22 mouse cellular contexts compared by ENCODE assay signal in genomic region chr13:91890031-91890619, GRCm38 (mm10). TPM values are rescaled to one million over a fixed set of nuclear protein-coding genes. Genes with fewer than 3 reads are reported as not detected.
DNase-seq lines count a peak whose midpoint lies in the region; ATAC-seq and TF ChIP-seq lines count a peak whose summit lies in the region.
"Had no signal": no experiment of that assay in that cellular context is flagged by ENCODE, and none has a peak within 500 bp of the region (broad histone marks: within the 10 kb centered on the region; RNA-seq: fewer than 3 reads in every experiment).

No protein-coding gene starts in this region.

- H3K4me2 ChIP-seq in hindbrain, postnatal 0 days (ENCODE audit: low read depth, low read length) = no peak overlapping the region
- no peak overlapping the region for H3K4me2 ChIP-seq in hindbrain, embryonic 11.5 days (replicated peaks; ENCODE audit: low read depth, low read length)
- no peak overlapping the region for H3K4me2 ChIP-seq in forebrain, embryonic 13.5 days
- H3K4me2 ChIP-seq: embryonic facial prominence, embryonic 12.5 days; heart, embryonic 13.5 days had no signal

- no peak overlapping the region for H3K9ac ChIP-seq in hindbrain, postnatal 0 days (replicated peaks; ENCODE audit: low read length)
- no peak overlapping the region for H3K9ac ChIP-seq in hindbrain, embryonic 11.5 days (ENCODE audit: low read depth, low read length)
- H3K9ac ChIP-seq in forebrain, embryonic 13.5 days = no peak overlapping the region
- H3K9ac ChIP-seq: embryonic facial prominence, embryonic 12.5 days; heart, embryonic 13.5 days had no signal

- H3K36me3 ChIP-seq in hindbrain, postnatal 0 days (ENCODE audit: insufficient read depth, low read length) = no peaks in the 10 kb centered on the region
- no peaks in the 10 kb centered on the region for H3K36me3 ChIP-seq in hindbrain, embryonic 11.5 days (ENCODE audit: control insufficient read depth, insufficient read depth, low read length)
- no peaks in the 10 kb centered on the region for H3K36me3 ChIP-seq in forebrain, embryonic 13.5 days (ENCODE audit: poor library complexity, severe bottlenecking)
- H3K36me3 ChIP-seq: embryonic facial prominence, embryonic 12.5 days; G1E; heart, embryonic 13.5 days had no signal

- no peaks in the 10 kb centered on the region for H3K9me3 ChIP-seq in hindbrain, postnatal 0 days (ENCODE audit: low read length)
- no peaks in the 10 kb centered on the region for H3K9me3 ChIP-seq in hindbrain, embryonic 11.5 days (ENCODE audit: control insufficient read depth, low read length)
- no peaks in the 10 kb centered on the region for H3K9me3 ChIP-seq in forebrain, embryonic 13.5 days (replicated peaks)
- H3K9me3 ChIP-seq: embryonic facial prominence, embryonic 12.5 days; G1E; heart, embryonic 13.5 days had no signal

- WGBS in hindbrain, postnatal 0 days = 64% methylated on average over 6 of the region's 6 CpGs
- 89% methylated on average over 6 of the region's 6 CpGs for WGBS in hindbrain, embryonic 11.5 days
- WGBS in forebrain, embryonic 13.5 days = 45% methylated on average over 6 of the region's 6 CpGs

- no peak for TF ChIP-seq POLR2A in brain, embryonic 14.5 days (IDR thresholded peaks at IDR 0.05; ENCODE audit: borderline replicate concordance, extremely low read depth, insufficient read depth, insufficient read length, poor library complexity, severe bottlenecking)

- ATAC-seq in hindbrain, postnatal 0 days = peak; percentile 43
- no peak for ATAC-seq in hindbrain, embryonic 11.5 days (ENCODE audit: low FRiP score)
- peak; percentile 86 for ATAC-seq in forebrain, embryonic 13.5 days
- ATAC-seq: intestine, embryonic 16.5 days had no signal

- H3K27me3 ChIP-seq in hindbrain, postnatal 0 days (ENCODE audit: insufficient read depth, low read length) = no peaks in the 10 kb centered on the region
- H3K27me3 ChIP-seq in hindbrain, embryonic 11.5 days (ENCODE audit: control insufficient read depth, insufficient read depth, low read length) = no peaks in the 10 kb centered on the region
- H3K27me3 ChIP-seq in forebrain, embryonic 13.5 days = peaks cover 7% of the 10 kb centered on the region
- H3K27me3 ChIP-seq: embryonic facial prominence, embryonic 12.5 days; heart, embryonic 13.5 days had no signal

- TF ChIP-seq CTCF in hindbrain, postnatal 0 days (IDR thresholded peaks at IDR 0.05; ENCODE audit: low read depth) = no peak
- TF ChIP-seq CTCF in brain, embryonic 14.5 days (IDR thresholded peaks at IDR 0.05; ENCODE audit: borderline replicate concordance, extremely low read depth, insufficient read depth, insufficient read length) = no peak

- H3K4me1 ChIP-seq in hindbrain, postnatal 0 days (ENCODE audit: insufficient read depth, low read length) = no peaks in the 10 kb centered on the region
- no peaks in the 10 kb centered on the region for H3K4me1 ChIP-seq in hindbrain, embryonic 11.5 days (replicated peaks; ENCODE audit: control insufficient read depth, insufficient read depth, low read length)
- H3K4me1 ChIP-seq in forebrain, embryonic 13.5 days = peaks cover 12% of the 10 kb centered on the region; the same call in 1 of the 2 replicates
- H3K4me1 ChIP-seq: embryonic facial prominence, embryonic 12.5 days; heart, embryonic 13.5 days had no signal

- DNase-seq in heart, adult 11 months = peak; percentile 59
- no peak for DNase-seq in heart, adult 8-10 months (ENCODE audit: low spot score)
- DNase-seq in hindbrain, postnatal 0 days (ENCODE audit: low spot score) = peak; percentile 7
- no peak for DNase-seq in hindbrain, embryonic 11.5 days (ENCODE audit: low spot score)
- DNase-seq in brain, embryonic 14.5 days (ENCODE audit: low read depth) = peak; percentile 79
- no peak for DNase-seq in frontal cortex, postnatal 25 days (ENCODE audit: low spot score in 2 of 2)
- no peak for DNase-seq in right cerebral cortex, adult 18-20 months
- DNase-seq: adrenal gland, adult 8-10 months; adrenal gland, postnatal 36 days; cerebellum, adult 11 months; cerebellum, adult 8-10 months; cerebellum, postnatal 14 days; embryo, embryonic 11 days; gastrocnemius, postnatal 14 days; heart, postnatal 36 days; kidney, adult 2 months had no signal

- no peak overlapping the region for H3K4me3 ChIP-seq in hindbrain, postnatal 0 days (ENCODE audit: low read length)
- no peak overlapping the region for H3K4me3 ChIP-seq in hindbrain, embryonic 11.5 days (ENCODE audit: low read depth, low read length)
- H3K4me3 ChIP-seq in forebrain, embryonic 13.5 days = no peak overlapping the region
- H3K4me3 ChIP-seq: embryonic facial prominence, embryonic 12.5 days; heart, embryonic 13.5 days had no signal

- H3K27ac ChIP-seq in hindbrain, postnatal 0 days = no peak overlapping the region
- H3K27ac ChIP-seq in hindbrain, embryonic 11.5 days (ENCODE audit: low read depth, low read length) = no peak overlapping the region
- H3K27ac ChIP-seq in forebrain, embryonic 13.5 days = no peak overlapping the region
- H3K27ac ChIP-seq: embryonic facial prominence, embryonic 12.5 days; heart, embryonic 13.5 days had no signal

RNA-seq across cellular contexts. Expression of gene Ckmt2, which starts 13.4 kb away (rescaled TPM):
- 1,000 to 10,000 TPM; 2,501 to 2,686 (median 2,598) TPM for total RNA-seq in heart, adult 8-10 months (2022)
- 2.3 TPM in 1 of 2 replicates, not detected in the other for total RNA-seq in hindbrain, postnatal 0 days (2014; rRNA removed)
- 0.11 and 0.19 TPM in 2 replicates for polyA plus RNA-seq in hindbrain, postnatal 0 days (2015; fragmentation: Nextera tagmentation; extraction: Ambion mirVana)
- not detected in 2 replicates for polyA plus RNA-seq in hindbrain, embryonic 11.5 days (2014; fragmentation: Nextera tagmentation; extraction: Ambion mirVana)
- 0.05 and 0.15 TPM in 2 replicates for polyA plus RNA-seq in brain, embryonic 14.5 days (2012; rRNA removed)
- not detected in 2 replicates for polyA plus RNA-seq in forebrain, embryonic 13.5 days (2015; fragmentation: Nextera tagmentation; extraction: Ambion mirVana)
- total RNA-seq: adrenal gland, adult 8-10 months; adrenal gland, postnatal 36 days; common myeloid progenitor, adult 5-6 weeks; G1E had no signal
- polyA plus RNA-seq: embryonic facial prominence, embryonic 12.5 days; G1E had no signal

Comparison
In these comparisons a context has a peak if more than half of its experiments do, and no peak if none do; other contexts are left out.
1. DNase-seq: peak in heart, adult 11 months (single experiment), hindbrain, postnatal 0 days (single experiment) and brain, embryonic 14.5 days (single experiment); none in heart, adult 8-10 months (single experiment), hindbrain, embryonic 11.5 days (single experiment), frontal cortex, postnatal 25 days (0 of 2) and right cerebral cortex, adult 18-20 months (single experiment).